Mouse (Mus musculus): ENCODE data around the gene Cmip.
A peak's percentile ranks its signal among the peaks of the same experiment; 100 is the strongest.

The Cmip gene

DNA sequence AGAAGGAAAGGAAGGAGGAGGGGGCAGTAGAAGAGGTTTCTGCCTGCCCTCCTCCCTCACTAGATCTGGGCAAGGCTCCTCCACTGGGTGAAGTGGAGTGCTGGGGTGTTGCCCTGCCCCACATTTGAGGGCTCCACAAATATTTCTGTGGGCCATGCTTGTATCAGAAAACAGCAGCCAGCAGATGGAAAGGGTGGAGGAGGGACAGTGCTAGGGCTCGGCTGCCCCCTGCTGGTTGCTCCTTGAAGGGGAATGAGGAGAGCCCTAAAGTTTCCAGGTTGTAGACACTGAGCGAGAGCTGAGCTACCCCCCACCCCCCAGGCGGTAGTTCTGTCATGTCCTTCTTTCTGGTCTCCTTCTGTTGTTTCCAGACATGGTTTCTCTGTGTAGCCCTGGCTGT is 214.3 kb downstream of the Cmip start:
- peak; percentile 62 to 88 for DNase-seq

DNA sequence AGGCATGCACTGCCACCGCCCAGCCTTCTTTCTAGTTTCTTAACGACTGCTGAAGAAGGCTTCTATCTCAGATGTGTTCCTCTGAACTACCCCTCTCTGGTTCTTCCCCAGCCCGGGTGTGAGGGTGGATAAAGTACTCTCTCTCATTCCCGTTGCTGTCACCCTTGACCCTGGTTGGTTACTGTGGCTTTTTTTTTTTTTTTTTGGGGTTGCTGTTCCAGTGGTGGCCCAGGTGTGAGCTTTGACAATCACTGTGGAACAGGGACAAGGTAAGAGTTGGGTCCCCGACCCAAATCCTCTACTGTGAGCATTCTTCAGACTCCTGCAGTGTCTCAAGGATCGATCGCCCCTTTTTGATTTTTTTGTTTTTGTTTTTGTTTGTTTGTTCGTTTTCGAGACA is 214.8 kb downstream of the Cmip start:
- DNase-seq, result no peak

DNA sequence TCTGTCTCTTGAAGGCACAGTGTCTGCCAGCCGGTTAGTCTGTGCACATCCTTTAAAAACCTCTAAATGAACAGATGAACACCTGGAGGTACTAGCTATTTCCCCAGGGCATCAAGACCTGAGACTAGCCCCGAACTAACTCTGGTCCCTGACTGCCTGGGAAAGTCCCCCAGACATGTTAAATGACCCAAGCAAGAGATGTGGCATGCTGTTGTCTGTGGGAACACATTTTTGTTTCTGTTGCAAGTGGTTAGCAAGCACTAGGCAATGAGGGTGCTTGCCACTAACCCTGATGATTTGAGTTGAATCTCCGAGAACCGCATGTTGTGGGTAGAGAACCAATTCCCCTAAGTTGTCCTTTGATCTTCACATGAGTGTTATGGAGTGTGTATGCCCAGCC is 215.5 kb downstream of the Cmip start:
- no peak for DNase-seq

DNA sequence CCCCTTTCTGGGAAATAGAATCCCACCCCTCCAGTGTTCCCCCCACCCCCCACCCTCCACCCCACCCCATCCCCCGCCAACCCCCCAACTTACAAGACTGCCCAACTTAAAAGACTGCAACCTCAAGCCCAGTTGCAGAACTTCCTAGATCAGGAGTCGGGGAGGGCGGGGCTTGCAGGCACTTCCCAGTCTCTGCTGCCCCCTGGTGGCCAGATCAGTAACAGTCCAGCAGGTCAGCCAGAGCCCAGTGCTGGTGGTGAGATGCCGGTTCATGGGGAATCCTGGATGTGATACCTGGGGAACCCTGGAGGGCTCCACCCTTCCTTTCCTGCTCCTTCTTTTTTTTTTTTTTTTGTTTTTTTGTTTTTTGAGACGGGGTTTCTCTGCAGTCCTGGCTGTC is 218.1 kb downstream of the Cmip start:
- DNase-seq, result peak; percentile 91 to 97

DNA sequence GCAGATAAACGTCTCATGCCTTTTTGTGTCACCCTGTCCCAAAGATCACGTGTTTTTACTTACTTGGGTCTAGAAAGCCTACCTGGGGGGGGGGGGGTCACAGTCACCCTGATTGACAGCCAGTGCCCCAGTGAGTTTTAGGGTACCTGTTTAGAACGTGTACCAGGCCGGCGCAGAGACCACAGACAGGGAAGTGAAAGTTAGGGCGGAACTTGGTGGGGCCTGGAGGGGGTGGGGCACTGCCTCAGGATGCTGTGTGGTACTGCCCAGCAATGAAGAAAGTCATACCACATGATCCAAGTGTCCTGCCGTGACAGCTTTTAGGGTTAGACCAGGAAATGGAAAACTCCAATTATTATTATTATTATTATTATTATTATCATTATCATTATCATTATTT is 219.0 kb downstream of the Cmip start:
- DNase-seq, result peak in 1 of 2 experiments; percentile 33

DNA sequence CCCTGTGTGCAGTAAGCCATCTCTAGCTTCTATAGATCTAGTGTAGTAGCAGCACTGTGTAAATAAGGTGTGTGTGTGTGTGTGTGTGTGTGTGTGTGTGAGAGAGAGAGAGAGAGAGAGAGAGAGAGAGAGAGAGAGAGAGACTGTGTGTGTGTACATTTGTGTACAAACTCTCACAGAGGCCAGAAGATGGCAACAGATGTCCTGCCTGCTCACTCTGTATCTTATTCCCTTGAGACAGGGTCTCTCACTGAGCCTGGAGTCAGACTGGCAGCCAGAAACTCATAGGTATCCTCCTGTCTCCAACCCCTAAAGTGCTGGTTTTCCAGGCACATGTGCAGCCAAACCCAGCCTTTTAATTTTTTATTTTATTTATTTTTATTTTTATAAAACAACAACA is 221.2 kb downstream of the Cmip start:
- DNase-seq, result no peak

DNA sequence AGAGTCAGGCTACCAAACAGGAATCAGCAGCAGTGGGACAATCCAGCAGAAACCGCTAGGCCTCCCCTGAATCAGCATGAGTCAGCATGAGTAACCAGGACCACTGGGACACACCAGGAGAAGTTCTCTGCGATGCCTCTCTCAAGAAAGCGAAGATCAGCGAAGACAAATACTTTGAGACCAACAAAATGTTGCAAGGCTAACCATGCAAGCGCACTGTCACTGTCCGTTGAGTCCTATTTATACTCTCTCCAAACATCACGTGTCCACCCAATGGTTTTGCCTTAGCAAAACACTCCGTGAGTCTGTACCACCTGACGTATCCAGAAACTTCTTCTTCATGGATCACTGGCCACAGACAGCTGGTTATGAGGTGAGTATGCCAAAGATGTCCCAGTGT is 223.1 kb downstream of the Cmip start:
- DNase-seq, result no peak

DNA sequence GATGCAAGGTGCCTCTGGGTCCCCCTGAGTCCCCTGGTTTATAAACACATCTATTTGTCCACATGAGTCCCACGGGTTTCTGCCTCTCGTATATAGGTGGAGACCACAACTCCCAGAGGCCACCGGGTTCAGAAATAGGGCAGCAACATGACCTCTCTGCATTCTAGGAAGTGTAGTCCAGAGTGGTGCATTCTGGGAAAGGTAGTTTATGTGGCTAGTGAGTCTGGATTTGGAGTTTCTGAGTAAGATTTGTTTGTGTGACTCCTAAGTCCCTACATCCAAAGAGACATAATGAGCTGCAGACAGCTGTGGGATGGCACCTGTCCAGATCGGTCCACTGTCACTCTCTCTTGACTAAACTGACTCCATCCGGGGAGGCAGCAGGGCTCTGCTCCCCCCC is 223.7 kb downstream of the Cmip start:
- DNase-seq, result no peak

DNA sequence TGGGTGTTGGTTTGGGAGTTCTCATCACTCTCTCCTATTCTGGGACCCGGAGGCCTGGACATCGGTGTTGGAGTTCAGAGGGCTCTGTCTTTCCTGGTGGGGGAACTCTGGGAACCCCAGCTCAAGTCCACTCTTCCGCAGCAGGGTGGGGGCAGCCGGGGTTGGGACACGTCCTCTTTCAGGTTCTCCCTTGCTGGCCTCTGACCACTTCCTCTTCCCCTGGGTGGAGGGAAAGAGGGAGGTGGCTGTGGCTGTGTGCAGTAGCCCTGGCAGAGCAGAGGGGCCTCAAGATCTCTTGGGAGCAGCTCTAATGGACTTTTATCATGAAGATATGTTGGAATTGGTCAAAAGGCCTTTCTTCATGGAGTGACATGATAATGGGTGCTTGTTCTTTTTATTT is 225.0 kb downstream of the Cmip start:
- DNase-seq, result peak in 1 of 2 experiments; percentile 33

DNA sequence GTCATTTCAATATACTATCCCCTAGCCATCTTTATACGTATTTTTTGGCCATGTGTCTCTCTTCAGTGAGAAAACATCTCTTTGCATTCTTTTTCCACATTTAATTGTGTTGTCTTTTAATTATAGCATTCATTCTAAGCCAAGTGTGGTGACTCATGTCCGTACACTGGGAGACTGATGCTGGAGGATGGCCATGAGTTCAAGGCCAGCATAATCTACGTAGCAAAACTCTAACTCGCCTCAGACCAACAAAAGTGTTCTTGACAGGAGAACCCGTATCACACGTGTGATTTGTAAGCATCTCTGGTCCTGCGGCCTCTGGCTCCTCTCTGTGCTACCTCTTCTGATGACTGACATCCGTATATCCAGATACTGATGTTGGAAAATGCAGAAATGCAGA is 227.9 kb downstream of the Cmip start:
- no peak for DNase-seq

DNA sequence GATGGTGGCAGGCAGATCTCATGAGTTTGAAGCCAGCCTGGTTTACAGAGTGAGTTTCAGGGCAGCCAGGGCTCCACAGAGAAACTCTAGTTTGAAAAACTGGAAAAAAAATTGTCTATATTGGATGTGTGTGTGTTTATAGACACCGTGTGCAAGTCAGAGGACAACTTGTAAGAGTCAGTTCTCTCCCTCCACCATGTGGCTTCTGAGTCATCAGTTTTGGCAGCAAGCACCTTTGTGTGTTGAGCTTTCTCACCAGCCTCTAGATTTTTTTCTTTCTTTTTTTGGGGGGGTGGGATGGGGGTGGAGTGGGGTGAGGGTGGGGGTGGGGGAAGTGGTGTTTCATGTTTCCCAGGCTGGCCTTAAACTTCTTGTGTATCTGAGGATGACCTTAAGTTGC is 228.5 kb downstream of the Cmip start:
- no peak for DNase-seq

DNA sequence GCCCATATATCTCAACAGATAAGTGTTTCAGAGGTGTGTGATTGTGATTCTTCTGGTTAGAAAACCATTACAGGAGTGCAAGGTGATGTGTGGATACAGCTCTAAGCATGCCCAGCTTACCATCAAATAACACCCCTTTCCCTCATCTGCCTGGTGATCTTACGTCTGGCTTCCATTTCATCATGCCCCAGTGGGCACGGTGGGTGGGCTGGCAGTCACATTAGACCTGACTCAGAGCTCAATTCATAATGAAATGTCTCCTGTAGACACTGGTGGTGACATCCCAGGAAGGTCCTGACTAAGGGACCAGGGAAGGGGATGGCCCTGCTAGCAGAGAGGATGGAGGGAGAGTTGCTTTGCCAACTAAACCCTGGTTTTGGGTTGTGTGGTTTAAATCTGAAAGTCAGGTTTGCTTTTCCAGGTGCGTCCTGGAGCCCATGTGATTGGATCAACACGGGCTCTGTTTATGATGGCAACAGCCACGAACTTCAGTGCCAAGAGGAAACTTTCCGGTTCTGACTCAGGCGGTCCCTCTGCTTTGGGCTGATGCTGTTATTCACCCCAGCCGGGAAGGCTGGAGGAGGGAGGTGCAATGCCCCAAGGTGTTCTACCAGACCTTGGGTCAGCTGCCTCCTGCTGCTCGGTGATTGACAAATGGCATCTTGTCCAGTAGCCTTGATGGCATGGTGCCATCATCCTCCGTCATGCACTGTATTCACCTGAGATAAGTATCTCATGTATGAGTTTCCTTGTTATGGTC is 231.6 kb downstream of the Cmip start:
- DNase-seq, result no peak

DNA sequence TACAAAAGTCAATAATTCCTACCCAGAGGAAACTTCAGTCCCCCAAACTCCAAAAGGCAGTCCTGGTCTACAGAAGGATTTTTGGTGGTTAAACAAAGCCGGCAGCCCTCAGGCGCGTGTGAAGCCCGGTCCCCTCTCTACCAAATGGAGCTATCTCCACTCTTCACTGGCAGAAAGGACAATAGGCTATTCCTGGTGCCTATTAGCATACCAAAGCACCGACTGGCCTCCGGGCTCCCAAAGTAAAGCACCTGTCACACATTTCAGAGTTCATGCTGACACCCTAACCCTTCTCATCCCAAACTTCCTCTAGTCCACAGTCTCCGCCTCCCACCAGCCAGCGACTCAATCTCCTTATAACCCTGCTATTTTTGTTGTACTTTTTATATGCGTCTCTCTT is 236.7 kb downstream of the Cmip start:
- no peak for DNase-seq

DNA sequence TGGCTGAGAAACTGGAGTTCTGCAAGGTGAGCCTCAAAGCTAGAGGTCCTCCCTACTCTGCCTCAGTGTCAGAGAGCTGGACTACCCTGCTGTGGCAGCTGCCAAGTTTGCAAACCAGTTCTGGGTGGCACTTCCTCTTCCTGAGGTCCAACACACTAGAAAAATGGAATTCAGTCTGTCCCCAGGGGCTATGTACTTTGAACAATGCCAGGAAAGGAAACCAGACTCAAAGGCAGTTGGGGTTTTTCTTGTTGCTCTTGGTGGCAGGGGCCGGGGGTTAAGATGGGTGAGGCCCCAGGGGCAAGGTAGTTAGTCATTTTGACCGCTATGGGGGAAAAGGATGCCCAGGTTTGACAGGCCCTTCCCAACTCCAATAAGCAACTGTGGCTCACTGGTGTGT is 238.0 kb downstream of the Cmip start:
- DNase-seq, result no peak

DNA sequence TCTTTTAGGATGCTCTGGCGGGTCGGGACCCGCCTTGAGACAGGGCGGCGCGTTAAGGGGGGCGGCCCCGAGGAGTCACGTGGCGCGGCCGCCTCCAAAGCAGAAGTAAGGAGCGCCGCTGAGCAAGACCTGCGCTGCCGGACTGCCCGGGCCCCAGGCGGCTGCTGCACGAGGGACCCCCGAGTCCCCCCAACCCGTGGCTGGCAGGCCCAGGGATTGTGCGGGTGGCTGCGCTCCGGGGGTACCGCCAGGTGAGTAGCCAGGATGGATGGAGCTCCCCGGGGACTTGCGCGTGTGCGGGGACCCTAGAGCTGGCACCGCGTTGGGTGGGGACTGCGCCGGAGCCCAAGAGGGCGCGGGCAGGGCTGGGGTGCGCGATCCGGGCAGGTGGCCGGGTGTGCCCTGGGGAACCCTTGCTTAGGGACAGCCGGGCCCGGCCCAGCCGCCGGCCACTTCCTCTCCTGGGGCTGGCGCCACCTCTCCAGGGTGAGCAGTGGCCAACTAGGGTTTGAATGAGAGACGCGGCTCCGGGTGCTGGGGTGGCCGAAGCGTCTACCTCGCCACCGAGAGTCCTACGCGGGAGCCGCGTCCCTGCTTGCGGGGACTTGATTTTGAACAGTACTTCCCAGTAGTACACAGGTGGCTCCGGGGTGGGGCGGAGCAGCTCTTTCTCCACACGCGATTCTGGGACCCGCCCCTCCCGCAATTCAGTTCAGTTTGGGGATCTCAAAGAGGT is 241.5 kb downstream of the Cmip start, which contains the start of gene Plcg2:
Gene Plcg2, plus strand, starts transcription at position 113 of the 736 bp plus-strand sequence.
- peak; percentile 43 to 73 for DNase-seq

DNA sequence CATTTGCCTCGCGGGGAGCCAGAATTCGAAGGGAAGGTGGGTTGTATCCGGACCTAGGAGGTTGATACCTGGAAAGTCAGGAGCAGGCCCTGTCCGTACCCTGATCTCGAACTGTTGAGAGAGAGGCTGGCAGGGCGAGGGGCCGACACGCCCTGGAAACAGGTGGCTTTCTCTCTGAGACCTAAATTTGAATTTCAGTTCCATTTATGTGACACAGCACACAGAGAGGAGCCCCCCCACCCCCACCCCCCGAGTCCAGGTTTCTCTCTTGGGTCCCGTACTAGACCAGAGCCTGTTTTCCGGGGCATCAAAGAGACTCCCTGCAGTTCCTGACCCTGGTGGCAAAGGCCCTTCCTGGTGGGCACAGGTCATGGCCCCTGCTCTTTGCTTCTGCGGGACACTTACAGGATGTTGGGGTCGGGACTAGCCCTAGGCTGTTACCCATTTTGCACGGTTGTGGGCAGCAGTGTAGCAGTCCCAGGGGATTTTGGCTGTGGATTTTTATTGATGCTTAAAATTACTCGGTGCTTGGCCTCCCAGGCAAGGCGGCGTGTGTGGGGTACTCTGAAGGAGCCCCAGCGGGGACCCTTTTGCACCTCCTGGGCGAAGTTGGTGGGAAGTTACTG is 242.2 kb downstream of the Cmip start:
- no peak for DNase-seq

DNA sequence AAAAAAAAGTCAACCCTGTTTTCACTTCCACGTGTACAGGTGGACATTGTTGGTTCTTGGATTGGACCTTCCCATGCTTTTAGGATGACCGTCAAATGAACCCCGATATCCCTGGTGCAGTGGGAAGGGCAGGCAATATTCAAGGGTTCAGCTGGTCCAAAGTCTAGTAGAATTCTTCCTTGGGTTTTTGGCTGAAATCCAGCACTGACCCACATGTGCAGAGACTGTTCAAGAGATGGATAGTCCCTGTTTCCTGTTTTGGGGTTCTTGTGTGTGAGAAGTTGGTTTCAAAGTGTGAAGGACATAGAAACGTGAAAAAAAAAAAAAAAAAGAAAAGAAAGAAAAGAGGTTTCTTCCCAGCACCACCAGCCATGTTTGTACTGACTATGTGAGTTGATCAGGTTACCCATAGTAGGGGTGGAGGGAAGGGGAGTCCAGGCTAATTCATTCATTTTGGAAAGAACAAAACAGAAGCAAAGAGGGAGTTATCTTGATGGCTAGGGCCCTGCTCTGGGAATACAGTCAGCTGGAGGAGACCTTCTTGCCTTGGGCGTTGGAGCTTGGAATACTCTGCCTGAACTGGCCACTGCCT is 243.5 kb downstream of the Cmip start:
- peak; percentile 21 to 22 for DNase-seq

DNA sequence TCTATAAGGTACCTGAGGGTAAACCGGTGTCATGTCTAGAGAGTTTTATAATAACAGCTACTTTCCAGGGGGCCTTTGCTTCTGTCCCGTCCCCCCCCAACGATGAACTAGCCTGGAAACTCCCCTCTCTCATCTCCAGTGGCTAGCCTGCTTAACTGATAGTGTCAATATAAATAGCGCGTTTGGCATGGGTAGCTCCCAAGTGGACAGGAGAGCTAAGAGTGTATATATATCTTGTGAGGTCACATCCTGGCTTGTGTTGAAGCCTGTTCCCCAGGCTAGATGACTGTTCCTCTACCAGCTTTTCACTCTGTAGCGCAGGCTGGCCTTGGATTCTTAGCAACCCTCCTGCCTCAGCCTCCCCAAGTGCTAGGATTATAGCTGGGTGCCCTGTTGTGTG is 244.5 kb downstream of the Cmip start:
- DNase-seq, result no peak

DNA sequence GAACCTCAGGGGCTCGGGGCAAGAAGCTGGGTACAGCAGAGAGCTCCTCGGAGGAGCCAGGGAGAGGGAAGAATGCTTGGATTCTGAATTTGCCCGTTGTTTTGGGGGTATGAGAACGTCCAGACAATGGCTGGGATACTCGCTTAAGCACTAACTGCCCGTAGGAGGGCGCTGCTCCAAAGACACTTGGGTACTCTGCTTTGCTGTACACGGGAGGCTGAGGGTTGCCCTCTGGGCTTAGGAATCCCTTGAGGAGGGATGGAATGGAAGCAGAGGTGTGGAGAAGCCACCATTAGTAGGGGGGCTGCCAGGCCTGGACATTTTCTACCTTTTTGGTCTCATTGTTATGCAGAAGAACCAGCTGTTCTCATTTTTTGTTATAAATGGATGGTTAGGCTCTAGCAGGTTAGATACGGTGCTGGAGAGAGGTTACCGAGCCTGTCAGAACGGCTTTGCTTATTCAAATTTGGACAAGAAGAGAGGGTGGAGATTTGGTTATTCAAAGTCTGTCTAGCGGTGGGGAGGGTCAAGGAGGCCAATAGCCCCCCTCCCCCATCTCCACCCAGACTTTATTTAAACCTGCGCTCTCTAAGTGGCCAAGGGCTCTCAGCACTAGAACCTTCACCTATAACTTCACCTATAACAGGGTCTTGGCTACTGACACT is 246.7 kb downstream of the Cmip start:
- no peak for DNase-seq

DNA sequence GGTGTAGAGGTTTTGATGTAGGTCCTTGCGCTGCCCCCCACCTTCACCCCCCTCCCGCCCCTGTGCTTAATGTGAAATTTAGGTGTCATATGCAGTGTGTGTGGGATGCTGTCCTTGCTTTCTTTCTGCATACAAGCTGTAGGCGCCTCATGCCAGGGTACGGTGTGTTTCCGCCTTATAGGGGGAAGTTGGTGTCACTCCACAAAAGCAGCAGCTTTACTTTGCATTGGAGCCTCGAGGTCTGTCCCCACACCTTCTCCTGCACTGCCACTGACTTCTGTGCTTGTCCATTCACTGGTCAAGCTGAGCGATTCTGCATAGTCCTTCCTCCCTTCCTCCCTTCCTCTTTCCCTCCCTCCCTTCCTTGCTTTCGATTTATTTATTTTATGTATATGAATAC is 250.8 kb downstream of the Cmip start:
- DNase-seq, result no peak

Measured in kidney, postnatal 36 days (tissue).